Mouse (Mus musculus) right cerebral cortex, postnatal 10 days (tissue): Measurements from ENCODE around the gene Ces1h.

Experiments
- DNase-seq, 2 experiments: peaks; one replicate each; pipeline ENCODE4 v3.0.0; 2021; ENCODE audit warnings: low spot score in 2 of 2

Gene Ces1h

DNA sequence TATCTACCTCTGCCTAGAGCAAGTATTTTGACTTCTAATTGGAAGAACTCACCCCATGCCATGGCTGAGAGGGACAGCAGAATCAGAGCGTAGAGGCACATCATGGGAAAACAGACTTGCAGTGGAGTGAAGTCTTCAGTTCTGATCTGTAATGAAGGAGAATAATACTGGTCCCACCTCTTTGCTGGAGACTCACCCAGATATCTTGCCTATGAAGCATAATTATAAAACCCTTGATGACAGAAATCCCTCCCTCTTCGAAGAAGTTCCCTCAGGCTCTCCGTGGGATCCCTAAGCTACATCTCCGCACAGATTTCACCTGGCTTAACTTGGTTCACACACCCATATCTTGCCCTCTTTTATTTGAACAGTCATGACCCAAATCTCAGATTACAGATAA lies at the start of gene Ces1h:
TSS of gene Ces1h (minus strand) at position 101 of the 400 bp plus-strand sequence.
- DNase-seq, result no peak

DNA sequence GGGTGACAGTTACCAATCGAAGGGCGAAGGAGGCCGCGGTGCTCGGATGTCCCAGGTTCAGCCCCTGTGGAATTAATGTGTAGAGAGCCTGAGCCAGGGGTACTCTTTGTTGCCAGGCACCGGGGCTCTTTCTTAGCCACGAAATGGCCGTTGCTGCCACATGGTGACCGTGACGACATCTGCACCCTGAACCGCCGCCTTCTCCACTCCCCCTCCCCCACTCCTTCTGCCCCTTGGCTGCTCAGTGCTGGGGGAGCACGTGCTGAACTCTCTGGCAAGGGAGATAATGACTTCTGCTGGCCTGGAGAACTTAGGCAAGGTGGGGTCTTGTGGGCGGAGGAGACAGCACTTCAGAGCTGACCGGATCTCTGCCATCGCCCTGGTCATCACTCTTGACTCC lies 47.7 kb upstream of the Ces1h start:
- DNase-seq, result no peak

DNA sequence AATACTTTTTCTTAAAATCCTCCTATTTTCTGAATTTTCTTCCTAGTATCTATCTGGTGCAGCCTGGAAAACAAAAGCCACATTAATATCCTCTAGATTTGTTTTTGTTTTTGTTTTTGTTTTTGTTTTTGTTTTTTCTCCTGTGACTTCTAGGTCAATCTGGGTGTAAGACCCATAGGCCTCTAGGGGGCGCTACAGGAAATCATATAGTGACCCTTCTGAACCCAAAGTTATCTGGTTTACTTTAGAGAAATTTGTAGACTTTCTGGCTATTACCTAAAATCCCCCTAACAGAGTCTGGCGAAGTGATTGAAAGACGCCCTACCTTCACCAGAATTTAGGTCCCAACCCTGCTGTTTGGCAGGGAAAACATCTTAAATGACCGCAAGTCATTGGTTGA lies 35.9 kb upstream of the Ces1h start:
- DNase-seq, result no peak

DNA sequence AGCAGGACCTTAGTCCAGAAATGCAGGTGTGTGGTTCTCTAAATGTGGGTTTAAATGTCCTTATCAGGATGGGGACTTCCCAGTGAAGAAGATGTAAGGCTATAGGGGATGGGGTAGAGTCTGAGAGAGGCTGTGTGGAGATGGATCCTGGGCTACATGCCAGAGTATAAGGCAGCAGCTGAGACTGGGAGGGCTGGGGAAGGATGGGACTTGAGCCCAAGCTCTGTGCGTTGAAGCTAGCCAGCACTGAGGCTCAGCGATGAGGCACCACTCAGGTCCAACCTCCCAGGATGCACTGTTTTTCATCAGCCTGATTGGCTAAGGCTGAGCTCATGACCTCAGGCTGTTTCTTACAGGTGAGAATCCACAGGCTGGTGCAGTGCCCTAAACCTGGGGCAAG lies 29.3 kb upstream of the Ces1h start:
- no peak for DNase-seq

DNA sequence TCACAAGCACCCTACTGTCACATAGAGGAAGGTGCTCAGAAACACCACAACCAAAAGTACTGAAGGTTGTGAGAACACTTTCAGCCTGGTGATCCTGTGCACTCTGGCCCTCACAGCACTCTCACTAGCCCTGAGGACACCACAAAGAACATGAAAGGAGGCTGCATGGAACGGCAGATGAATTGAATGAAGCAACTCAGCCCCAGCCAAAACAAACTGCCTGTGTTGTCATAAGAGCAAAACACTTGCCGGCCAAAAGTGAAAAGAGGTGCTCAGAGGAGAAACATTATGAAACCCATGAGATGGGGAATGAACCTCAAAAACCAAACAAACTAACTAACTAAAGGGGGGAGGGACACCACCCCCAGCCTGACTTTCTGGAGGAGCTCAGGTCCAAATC lies 20.2 kb upstream of the Ces1h start:
- no peak for DNase-seq

DNA sequence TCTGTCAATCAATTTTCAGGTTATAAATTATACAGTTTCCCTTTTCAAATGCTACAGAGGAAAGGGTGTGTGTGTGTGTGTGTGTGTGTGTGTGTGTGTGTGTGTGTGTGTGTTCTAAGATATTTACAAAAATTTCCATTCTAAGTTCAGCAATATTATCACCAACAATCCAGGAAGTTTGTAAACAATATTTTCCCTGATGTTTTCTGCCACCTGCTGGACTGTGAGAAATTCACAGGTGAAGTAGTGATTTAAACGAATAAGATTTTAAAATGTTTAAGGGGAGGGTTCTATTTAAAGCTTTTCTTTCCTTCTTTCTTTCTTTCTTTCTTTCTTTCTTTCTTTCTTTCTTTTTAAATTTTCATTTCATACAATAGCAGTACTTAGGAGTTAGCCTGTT lies 18.5 kb upstream of the Ces1h start:
- peak; percentile 29 to 37 for DNase-seq

DNA sequence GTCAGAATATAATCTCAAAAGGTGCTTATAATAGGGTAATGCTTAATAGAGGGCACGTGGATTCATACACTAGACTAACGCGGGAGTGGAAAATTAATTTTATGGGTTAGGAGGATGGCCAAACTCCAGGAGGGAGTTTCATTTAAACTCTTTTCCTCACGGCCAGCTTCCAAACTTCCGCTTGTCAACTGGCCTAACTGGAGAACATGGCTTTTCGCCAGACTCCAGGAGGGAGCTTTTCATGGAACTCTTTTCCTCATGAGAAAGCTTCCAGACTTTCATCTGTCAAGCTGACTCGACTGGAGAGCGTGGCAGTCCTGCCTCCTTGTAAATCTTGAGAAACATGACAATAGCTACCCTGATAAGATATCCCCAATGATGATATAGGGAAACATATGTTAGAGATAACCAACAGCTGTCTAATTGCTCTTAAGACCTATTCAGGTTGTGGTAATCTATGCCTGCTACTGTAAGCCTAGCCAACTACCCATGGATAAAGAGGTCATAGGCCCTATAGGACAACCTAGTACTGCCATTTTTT lies 14.6 kb upstream of the Ces1h start:
- peak in 1 of 2 experiments; percentile 24 for DNase-seq

DNA sequence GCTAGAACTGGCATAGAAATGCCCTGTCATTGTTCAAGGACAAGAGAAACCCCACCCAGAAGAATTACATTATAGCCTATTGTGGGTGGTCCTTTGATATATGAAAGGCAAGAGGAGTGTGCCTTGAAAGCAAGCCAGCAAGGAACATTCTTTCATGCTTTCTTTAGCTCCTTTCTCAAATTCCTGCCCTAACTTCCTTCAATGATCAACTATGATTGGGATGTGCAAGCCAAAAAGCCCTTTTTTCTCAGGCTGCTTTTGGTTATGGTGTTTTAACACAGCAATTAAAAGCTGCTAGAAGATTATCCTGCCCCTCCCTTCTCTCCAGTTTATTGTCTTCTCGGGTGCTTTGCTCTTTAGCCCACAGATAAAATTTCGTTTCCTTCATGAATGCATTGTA lies 10.0 kb downstream of the Ces1h start:
- no peak for DNase-seq

DNA sequence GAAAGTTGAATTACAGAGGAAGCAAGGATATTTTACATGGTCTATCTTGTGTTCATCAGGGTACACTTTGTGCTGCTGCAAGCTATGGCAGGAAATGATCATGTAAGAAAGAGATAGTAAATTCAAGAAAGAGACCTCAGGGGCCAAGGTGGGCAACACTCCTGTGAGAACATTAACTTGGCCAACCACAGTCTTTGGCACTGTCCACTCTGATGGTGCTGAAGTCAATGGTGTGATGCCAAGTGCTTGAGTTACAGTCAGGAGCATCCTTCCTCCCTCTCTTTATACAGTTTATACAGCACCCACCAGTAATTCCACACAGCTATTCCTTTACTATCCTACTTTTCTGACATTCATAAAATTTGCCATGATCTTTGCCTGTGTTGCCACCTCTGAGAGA lies 19.4 kb downstream of the Ces1h start:
- DNase-seq, result no peak

DNA sequence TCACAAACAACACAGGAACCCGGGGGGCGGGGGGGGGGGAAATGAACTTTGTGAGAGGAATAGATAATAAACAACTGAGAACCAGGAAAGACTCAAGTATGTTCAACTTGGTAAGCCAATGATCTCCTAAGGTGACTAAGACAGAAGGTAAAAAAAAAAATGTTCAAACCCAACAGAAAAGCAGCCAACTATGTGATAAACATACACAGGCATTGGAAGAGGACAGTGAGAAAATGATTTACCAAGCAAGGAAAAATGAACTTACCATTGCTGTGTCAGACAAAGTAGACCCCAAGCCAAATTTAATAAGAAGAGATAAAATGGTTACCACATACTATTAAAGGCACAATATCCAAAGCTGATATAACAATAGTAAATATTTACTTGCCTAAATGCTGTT lies 40.0 kb downstream of the Ces1h start:
- DNase-seq, result no peak

DNA sequence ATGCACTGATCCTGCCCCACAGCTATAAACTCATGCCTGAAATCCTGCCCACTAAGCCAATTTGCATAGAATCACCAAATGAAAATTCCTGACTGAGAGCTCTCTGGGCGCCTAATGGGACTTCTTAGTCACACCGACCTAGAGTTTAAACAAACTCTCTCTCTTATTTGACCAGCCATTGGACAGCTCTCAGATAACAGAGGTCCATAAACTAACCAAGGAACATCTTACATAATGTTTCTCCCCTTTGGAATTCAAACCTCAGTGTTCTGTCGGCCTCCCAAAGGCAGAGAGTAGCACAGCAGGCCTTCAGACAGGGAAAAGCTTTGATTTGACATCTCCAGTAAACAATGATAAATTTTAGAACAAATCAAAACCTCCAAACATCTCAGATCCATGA lies 42.3 kb downstream of the Ces1h start, which contains the start of gene Ces1g:
TSS of gene Ces1g (minus strand) at position 102 of the 400 bp plus-strand sequence.
- DNase-seq, result no peak

DNA sequence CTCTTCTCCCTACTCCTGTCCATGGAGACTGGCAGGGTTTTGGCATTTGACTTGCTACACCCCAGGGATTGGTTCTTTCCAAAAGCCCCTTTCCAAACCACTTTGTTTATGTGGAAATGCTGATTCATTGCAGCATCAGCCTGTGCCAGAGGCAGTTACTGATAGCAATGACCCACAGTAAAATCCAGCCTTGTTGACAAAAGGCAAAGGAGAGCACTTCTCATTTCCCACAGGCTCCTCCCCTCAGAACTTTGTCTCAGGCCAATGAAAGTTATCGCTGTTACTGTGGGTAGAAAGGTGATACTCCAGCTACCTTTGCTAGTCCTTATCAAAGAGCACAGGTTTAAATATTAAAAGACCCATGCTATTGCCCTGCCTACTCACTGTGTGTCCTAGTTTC lies 46.8 kb downstream of the Ces1h start:
- DNase-seq, result no peak

DNA sequence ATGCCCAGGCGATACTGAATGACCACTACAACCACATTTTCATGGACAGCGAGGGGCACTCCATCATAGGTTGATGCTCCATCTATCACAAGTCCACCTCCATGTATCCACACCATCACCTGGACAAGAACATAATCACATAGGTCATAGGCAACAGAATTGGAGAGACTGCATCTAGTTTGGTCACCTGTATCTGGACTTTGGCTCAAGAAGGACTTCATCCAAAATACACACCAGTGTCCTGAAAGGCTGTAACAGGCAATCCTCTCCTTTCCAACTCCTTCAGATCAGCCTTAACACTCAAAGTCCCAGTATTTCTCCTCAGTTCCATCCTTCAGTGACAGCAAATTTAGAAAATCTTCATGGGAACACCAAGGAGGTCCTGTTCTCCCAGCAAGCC lies 48.4 kb downstream of the Ces1h start:
- DNase-seq, result no peak

DNA sequence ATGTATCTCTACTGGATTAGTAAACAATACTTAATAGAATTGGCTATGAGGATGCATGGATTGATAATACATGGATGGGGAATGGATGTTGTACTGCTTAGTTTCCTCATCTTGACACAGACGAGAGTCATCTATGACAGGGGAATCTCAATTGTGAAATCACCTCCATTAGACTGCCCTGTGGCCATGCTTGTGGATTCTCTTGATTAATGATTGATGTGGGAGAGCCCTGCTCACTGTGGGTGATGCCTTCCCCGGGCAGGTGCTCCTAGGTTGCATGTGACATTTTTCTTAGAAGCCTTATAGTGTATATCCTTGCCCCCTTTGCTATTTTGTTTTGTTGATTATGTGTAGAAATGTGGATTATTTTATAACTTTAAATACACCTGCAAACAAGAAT lies 54.4 kb downstream of the Ces1h start:
- DNase-seq, result no peak

DNA sequence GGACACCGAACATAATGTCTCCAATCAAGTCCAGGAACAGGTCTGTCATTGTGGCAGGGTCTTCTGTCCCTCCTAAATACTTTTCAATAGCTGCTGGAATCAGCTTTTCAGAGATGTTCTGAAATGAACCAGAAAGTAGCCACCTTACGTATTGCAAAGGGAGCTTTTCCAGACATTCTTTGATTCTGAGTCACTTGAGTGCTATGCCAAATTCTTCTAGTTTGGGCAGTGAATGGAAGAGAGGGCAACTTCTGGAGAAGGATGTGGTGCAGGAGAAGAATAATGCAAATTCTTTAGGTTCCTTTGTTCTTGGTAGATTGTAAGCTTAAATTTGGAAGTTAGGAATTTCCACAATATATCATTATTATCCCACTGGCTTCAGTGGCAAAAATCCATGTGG lies 62.5 kb downstream of the Ces1h start:
- no peak for DNase-seq

DNA sequence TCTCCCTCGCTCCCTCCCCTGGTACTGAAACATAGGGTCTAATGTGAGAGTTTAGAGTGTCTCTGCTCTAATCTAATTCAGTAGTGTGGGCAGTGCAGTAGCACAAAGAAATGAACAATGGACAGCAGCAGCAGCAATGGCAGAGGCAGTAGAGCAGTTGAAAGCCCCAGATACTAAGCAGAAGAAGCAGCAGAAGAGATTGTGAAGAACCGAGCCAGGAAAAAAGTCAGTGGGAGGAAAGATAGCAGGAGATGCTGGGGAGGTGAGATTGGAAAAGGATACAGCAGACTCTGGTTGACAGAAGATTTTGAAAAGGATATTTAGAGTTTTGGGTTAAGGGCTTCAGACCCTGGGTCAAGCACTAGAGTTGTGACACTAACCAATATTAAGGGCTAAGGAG lies 64.0 kb downstream of the Ces1h start:
- no peak for DNase-seq
